Comparison of ENCODE assay signal across 11 mouse cellular contexts in the genomic region with DNA sequence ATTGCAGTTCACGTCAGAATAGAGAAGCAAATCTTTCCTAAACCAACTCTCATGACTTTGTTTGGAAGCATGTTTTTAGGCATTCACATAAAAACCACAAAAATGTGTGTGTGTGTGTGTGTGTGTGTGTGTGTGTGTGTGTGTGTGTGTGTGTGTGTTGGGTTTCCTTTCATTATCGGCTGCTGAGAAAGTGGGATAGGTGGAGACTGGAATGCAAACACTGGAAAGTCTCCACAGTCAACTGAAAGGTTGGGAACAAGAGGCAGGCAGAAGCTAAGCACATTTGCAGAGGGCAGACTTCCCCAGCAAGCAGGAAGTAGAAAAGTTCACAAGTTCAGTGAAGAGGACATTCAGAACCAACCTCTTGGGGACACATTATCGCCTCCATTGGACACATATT.
DNase-seq lines count a peak whose midpoint lies in the region; ATAC-seq and TF ChIP-seq lines count a peak whose summit lies in the region.
"Had no signal": no experiment of that assay in that cellular context is flagged by ENCODE, and none has a peak within 500 bp of the region (broad histone marks: within the 10 kb centered on the region; RNA-seq: fewer than 3 reads in every experiment).

No protein-coding gene starts in this region.

- H3K4me2 ChIP-seq in heart, postnatal 0 days (ENCODE audit: low read depth, low read length): no peak overlapping the region
- no peak overlapping the region for H3K4me2 ChIP-seq in lung, embryonic 14.5 days
- H3K4me2 ChIP-seq: midbrain, embryonic 12.5 days had no signal

- WGBS in heart, postnatal 0 days: 35% methylated on average over 3 of the region's 3 CpGs
- WGBS in lung, embryonic 14.5 days: 32% methylated on average over 3 of the region's 3 CpGs

- no peak for TF ChIP-seq CTCF in heart, postnatal 0 days (IDR thresholded peaks at IDR 0.05; ENCODE audit: low read depth)
- no peak for TF ChIP-seq CTCF in lung, embryonic 14.5 days (IDR thresholded peaks at IDR 0.05; ENCODE audit: low read depth)

- intact Hi-C loops in left cerebral cortex, postnatal 4 days (cut with DNase I): no loop called here

- no peaks in the 10 kb centered on the region for H3K27me3 ChIP-seq in heart, postnatal 0 days (ENCODE audit: control insufficient read depth, insufficient read depth, low read length)
- H3K27me3 ChIP-seq in lung, embryonic 14.5 days (ENCODE audit: insufficient read depth, low read length): no peaks in the 10 kb centered on the region

- peak; percentile 71 for DNase-seq in 3T3-L1 (ENCODE audit: low read depth, low spot score)
- peak; percentile 26 for DNase-seq in CD4-positive, CD25-positive, alpha-beta regulatory T cell, adult 2 months (ENCODE audit: low read depth, low spot score)
- peak; percentile 45 for DNase-seq in heart, postnatal 0 days (ENCODE audit: low spot score)
- peak; percentile 37 for DNase-seq in lung, embryonic 14.5 days
- DNase-seq in left cerebral cortex, postnatal 4 days: no peak
- no peak for DNase-seq in thymus, postnatal 4 days
- no peak for DNase-seq in urinary bladder, postnatal 4 days (ENCODE audit: low spot score in 2 of 2)
- DNase-seq: gastrocnemius, postnatal 36 days; retina, postnatal 1 day; thymus, postnatal 25 days had no signal

- H3K36me3 ChIP-seq in heart, postnatal 0 days (replicated peaks; ENCODE audit: control insufficient read depth, insufficient read depth, low read length): no peaks in the 10 kb centered on the region
- no peaks in the 10 kb centered on the region for H3K36me3 ChIP-seq in lung, embryonic 14.5 days (ENCODE audit: insufficient read depth)
- H3K36me3 ChIP-seq: midbrain, embryonic 12.5 days had no signal

- ATAC-seq in heart, postnatal 0 days (ENCODE audit: insufficient read depth, low read depth): no peak
- ATAC-seq in lung, embryonic 14.5 days (ENCODE audit: insufficient read depth): peak; percentile 41; the same call in 1 of the 2 replicates

- H3K27ac ChIP-seq in heart, postnatal 0 days (ENCODE audit: low read depth): peak overlapping the region; percentile 55
- peak overlapping the region; percentile 54 for H3K27ac ChIP-seq in lung, embryonic 14.5 days (ENCODE audit: low read depth)
- H3K27ac ChIP-seq: midbrain, embryonic 12.5 days had no signal

- no peak overlapping the region for H3K4me3 ChIP-seq in heart, postnatal 0 days (ENCODE audit: low read depth, low read length)
- no peak overlapping the region for H3K4me3 ChIP-seq in lung, embryonic 14.5 days (ENCODE audit: low read depth, low read length)
- H3K4me3 ChIP-seq: midbrain, embryonic 12.5 days had no signal

- no peak for TF ChIP-seq EP300 in heart, postnatal 0 days (IDR thresholded peaks at IDR 0.05; ENCODE audit: low read depth)

- H3K9me3 ChIP-seq in heart, postnatal 0 days (replicated peaks; ENCODE audit: control insufficient read depth, low read length): no peaks in the 10 kb centered on the region
- no peaks in the 10 kb centered on the region for H3K9me3 ChIP-seq in lung, embryonic 14.5 days (ENCODE audit: low read depth, low read length)
- H3K9me3 ChIP-seq: midbrain, embryonic 12.5 days had no signal

- no peak overlapping the region for H3K9ac ChIP-seq in heart, postnatal 0 days (replicated peaks; ENCODE audit: low read depth, low read length)
- no peak overlapping the region for H3K9ac ChIP-seq in lung, embryonic 14.5 days
- H3K9ac ChIP-seq: midbrain, embryonic 12.5 days had no signal

- no peaks in the 10 kb centered on the region for H3K4me1 ChIP-seq in heart, postnatal 0 days (ENCODE audit: control insufficient read depth, insufficient read depth)
- no peaks in the 10 kb centered on the region for H3K4me1 ChIP-seq in lung, embryonic 14.5 days (ENCODE audit: insufficient read depth)
- H3K4me1 ChIP-seq: midbrain, embryonic 12.5 days had no signal

Comparison
In these comparisons a context has a peak if more than half of its experiments do, and no peak if none do; other contexts are left out.
1. DNase-seq: peak in 3T3-L1 (single experiment), CD4-positive, CD25-positive, alpha-beta regulatory T cell, adult 2 months (single experiment), heart, postnatal 0 days (single experiment) and lung, embryonic 14.5 days (single experiment); none in left cerebral cortex, postnatal 4 days (single experiment), thymus, postnatal 4 days (single experiment) and urinary bladder, postnatal 4 days (0 of 2).